8 mouse cellular contexts compared by ENCODE assay signal in genomic region chr7:100663190-100663589, GRCm38 (mm10). TPM values are rescaled to one million over a fixed set of nuclear protein-coding genes. Genes with fewer than 3 reads are reported as not detected.
DNase-seq lines count a peak whose midpoint lies in the region; ATAC-seq and TF ChIP-seq lines count a peak whose summit lies in the region.

No protein-coding gene starts in this region.

- peak overlapping the region; percentile 61; the same call in 1 of the 2 replicates for H3K9ac ChIP-seq in heart, embryonic 13.5 days
- 0 out of 2 replicates have a peak overlapping the region, but pooled peaks have one; percentile 18 for H3K9ac ChIP-seq in kidney, postnatal 0 days (ENCODE audit: low read depth, low read length)
- no peak overlapping the region for H3K9ac ChIP-seq in liver, embryonic 11.5 days (ENCODE audit: low read depth, low read length)

- no peak overlapping the region for H3ac ChIP-seq in C2C12 (ENCODE audit: control insufficient read depth, insufficient read length, low read depth)

- no peaks in the 10 kb centered on the region for H3K79me2 ChIP-seq in C2C12 (ENCODE audit: control insufficient read depth, insufficient read depth)

- H3K4me2 ChIP-seq in heart, embryonic 13.5 days: peak overlapping the region; percentile 61
- peak overlapping the region; percentile 34 for H3K4me2 ChIP-seq in kidney, postnatal 0 days (ENCODE audit: low read length)
- H3K4me2 ChIP-seq in liver, embryonic 11.5 days: peak overlapping the region; percentile 4; the same call in 1 of the 2 replicates

- peaks cover 25% of the 10 kb centered on the region for H3K4me1 ChIP-seq in heart, embryonic 13.5 days
- 0 out of 2 replicates have a peak, but pooled peaks cover 6% of the 10 kb centered on the region for H3K4me1 ChIP-seq in kidney, postnatal 0 days (replicated peaks; ENCODE audit: insufficient read depth, low read length)
- H3K4me1 ChIP-seq in liver, embryonic 11.5 days (replicated peaks; ENCODE audit: control insufficient read depth, insufficient read depth, low read length): 0 out of 2 replicates have a peak, but pooled peaks cover 8% of the 10 kb centered on the region

- peak; percentile 95 for DNase-seq in brain, adult 2 months (ENCODE audit: low read depth, low spot score)
- DNase-seq in kidney, postnatal 0 days (ENCODE audit: low spot score): peak; percentile 98
- peak; percentile 81 for DNase-seq in liver, embryonic 11.5 days (ENCODE audit: low spot score)
- DNase-seq in naive thymus-derived CD4-positive, alpha-beta T cell, adult 2 months (ENCODE audit: low read depth): peak; percentile 85
- DNase-seq in splenic B cell, adult 2 months (ENCODE audit: low read depth, low spot score): peak; percentile 82

- H3K4me3 ChIP-seq in C2C12 (ENCODE audit: insufficient read depth, poor library complexity, severe bottlenecking): no peak overlapping the region
- peak overlapping the region; percentile 22; the same call in 1 of the 2 replicates for H3K4me3 ChIP-seq in heart, embryonic 13.5 days
- no peak overlapping the region for H3K4me3 ChIP-seq in kidney, postnatal 0 days (replicated peaks; ENCODE audit: low read depth, low read length)
- H3K4me3 ChIP-seq in liver, embryonic 11.5 days (ENCODE audit: low read depth, low read length): no peak overlapping the region

- peak overlapping the region; percentile 28; the same call in 1 of the 2 replicates for H3K27ac ChIP-seq in heart, embryonic 13.5 days (replicated peaks)
- no peak overlapping the region for H3K27ac ChIP-seq in kidney, postnatal 0 days
- H3K27ac ChIP-seq in liver, embryonic 11.5 days (ENCODE audit: low read depth, low read length): no peak overlapping the region

- WGBS in heart, embryonic 13.5 days: 2% methylated on average over 13 of the region's 13 CpGs
- WGBS in kidney, postnatal 0 days: 2% methylated on average over 13 of the region's 13 CpGs
- 4% methylated on average over 13 of the region's 13 CpGs for whole genome bisulfite sequencing in liver, embryonic 11.5 days

- H3K9me3 ChIP-seq in heart, embryonic 13.5 days: no peaks in the 10 kb centered on the region
- H3K9me3 ChIP-seq in kidney, postnatal 0 days (replicated peaks; ENCODE audit: low read length): no peaks in the 10 kb centered on the region
- no peaks in the 10 kb centered on the region for H3K9me3 ChIP-seq in liver, embryonic 11.5 days (ENCODE audit: control insufficient read depth, low read length)

- ATAC-seq in erythroid progenitor cell, adult 5-6 weeks (replicated peaks; ENCODE audit: low FRiP score, poor library complexity, severe bottlenecking): peak; percentile 87
- 0 out of 2 replicates have a peak, but pooled peaks have one; percentile 58 for ATAC-seq in heart, embryonic 13.5 days (ENCODE audit: extremely low read depth, insufficient number of reproducible peaks, low FRiP score, low TSS enrichment)
- ATAC-seq in kidney, postnatal 0 days (replicated peaks; ENCODE audit: low FRiP score, low read depth): peak; percentile 90; the same call in 1 of the 2 replicates
- peak; percentile 82 for ATAC-seq in liver, embryonic 11.5 days (replicated peaks; ENCODE audit: low FRiP score)

- H3K36me3 ChIP-seq in C2C12 (ENCODE audit: control insufficient read depth, insufficient read depth): no peaks in the 10 kb centered on the region
- no peaks in the 10 kb centered on the region for H3K36me3 ChIP-seq in heart, embryonic 13.5 days
- H3K36me3 ChIP-seq in kidney, postnatal 0 days (ENCODE audit: insufficient read depth, low read length): no peaks in the 10 kb centered on the region
- H3K36me3 ChIP-seq in liver, embryonic 11.5 days (ENCODE audit: control insufficient read depth, insufficient read depth, low read length): no peaks in the 10 kb centered on the region
- H3K36me3 ChIP-seq in splenic B cell, adult 2 months (ENCODE audit: control insufficient read depth, insufficient read depth, low read length, poor library complexity, severe bottlenecking): no peaks in the 10 kb centered on the region

- no peaks in the 10 kb centered on the region for H3K79me3 ChIP-seq in C2C12 (ENCODE audit: low read depth)

- peak; percentile 60 for TF ChIP-seq CTCF in C2C12 (IDR thresholded peaks at IDR 0.05; ENCODE audit: control insufficient read depth, insufficient read depth, insufficient read length)
- peak; percentile 98 for TF ChIP-seq CTCF in kidney, postnatal 0 days (IDR thresholded peaks at IDR 0.05; ENCODE audit: low read depth)

- no peaks in the 10 kb centered on the region for H3K27me3 ChIP-seq in C2C12 (ENCODE audit: control insufficient read depth, insufficient read depth, insufficient read length)
- H3K27me3 ChIP-seq in heart, embryonic 13.5 days (replicated peaks): no peaks in the 10 kb centered on the region
- H3K27me3 ChIP-seq in kidney, postnatal 0 days (ENCODE audit: insufficient read depth, low read length): no peaks in the 10 kb centered on the region
- no peaks in the 10 kb centered on the region for H3K27me3 ChIP-seq in liver, embryonic 11.5 days (replicated peaks; ENCODE audit: control insufficient read depth, insufficient read depth, low read length)
- no peaks in the 10 kb centered on the region for H3K27me3 ChIP-seq in splenic B cell, adult 2 months (ENCODE audit: control insufficient read depth, insufficient read depth, low read length, poor library complexity, severe bottlenecking)

TF ChIP-seq in C2C12, 6 proteins besides CTCF, POLR2A, EP300 and RAD21:
- TF ChIP-seq MYOG (IDR thresholded peaks at IDR 0.05; ENCODE audit: control insufficient read depth, extremely low read depth, insufficient read length): no peak
- TF ChIP-seq MYOD1 (IDR thresholded peaks at IDR 0.05; ENCODE audit: control insufficient read depth, insufficient read length, low read depth): peak; percentile 94

RNA-seq across cellular contexts. Expression of gene Plekhb1, which starts 1.0 kb away (rescaled TPM):
- 0.94 TPM for polyA plus RNA-seq in C2C12 (2012; fragmentation: generic; extraction: Trizol)
- total RNA-seq in erythroid progenitor cell, adult 5-6 weeks (2015; ENCODE audit: low replicate concordance): not detected in 2 replicates
- 0.77 TPM in 1 of 2 replicates, not detected in the other for total RNA-seq in erythroid progenitor cell, adult 5-6 weeks (2017; ENCODE audit: low replicate concordance)
- 1.8 and 2.4 TPM in 2 replicates for polyA plus RNA-seq in heart, embryonic 13.5 days (2015; fragmentation: Nextera tagmentation; extraction: Ambion mirVana)
- 4.6 and 5.1 TPM in 2 replicates for polyA plus RNA-seq in kidney, postnatal 0 days (2015; fragmentation: Nextera tagmentation; extraction: Ambion mirVana)
- polyA plus RNA-seq in liver, embryonic 11.5 days (2014; fragmentation: Nextera tagmentation; extraction: Ambion mirVana): 1.1 and 2.0 TPM in 2 replicates

RNA-seq across cellular contexts. Expression of gene Fam168a, which starts 43.2 kb away (rescaled TPM):
- polyA plus RNA-seq in C2C12 (2012; fragmentation: generic; extraction: Trizol): 30.5 TPM
- total RNA-seq in erythroid progenitor cell, adult 5-6 weeks (2015; ENCODE audit: low replicate concordance): 21.6 and 31.4 TPM in 2 replicates
- 11.9 and 13.9 TPM in 2 replicates for total RNA-seq in erythroid progenitor cell, adult 5-6 weeks (2017; ENCODE audit: low replicate concordance)
- 27.8 and 33.6 TPM in 2 replicates for polyA plus RNA-seq in heart, embryonic 13.5 days (2015; fragmentation: Nextera tagmentation; extraction: Ambion mirVana)
- 29.1 and 29.7 TPM in 2 replicates for polyA plus RNA-seq in kidney, postnatal 0 days (2015; fragmentation: Nextera tagmentation; extraction: Ambion mirVana)
- 16.2 and 18.8 TPM in 2 replicates for polyA plus RNA-seq in liver, embryonic 11.5 days (2014; fragmentation: Nextera tagmentation; extraction: Ambion mirVana)

RNA-seq across cellular contexts. Expression of gene Mrpl48, which starts 55.1 kb away (rescaled TPM):
- polyA plus RNA-seq in C2C12 (2012; fragmentation: generic; extraction: Trizol): 30.7 TPM
- total RNA-seq in erythroid progenitor cell, adult 5-6 weeks (2015; ENCODE audit: low replicate concordance): 18.9 and 23.8 TPM in 2 replicates
- total RNA-seq in erythroid progenitor cell, adult 5-6 weeks (2017; ENCODE audit: low replicate concordance): 8.5 and 19.1 TPM in 2 replicates
- 76.8 and 83.0 TPM in 2 replicates for polyA plus RNA-seq in heart, embryonic 13.5 days (2015; fragmentation: Nextera tagmentation; extraction: Ambion mirVana)
- polyA plus RNA-seq in kidney, postnatal 0 days (2015; fragmentation: Nextera tagmentation; extraction: Ambion mirVana): 105 and 107 TPM in 2 replicates
- polyA plus RNA-seq in liver, embryonic 11.5 days (2014; fragmentation: Nextera tagmentation; extraction: Ambion mirVana): 78.9 and 81.2 TPM in 2 replicates

RNA-seq across cellular contexts. Expression of gene Rab6a, which starts 56.0 kb away (rescaled TPM):
- 37.5 TPM for polyA plus RNA-seq in C2C12 (2012; fragmentation: generic; extraction: Trizol)
- 93.0 and 120 TPM in 2 replicates for total RNA-seq in erythroid progenitor cell, adult 5-6 weeks (2015; ENCODE audit: low replicate concordance)
- total RNA-seq in erythroid progenitor cell, adult 5-6 weeks (2017; ENCODE audit: low replicate concordance): 115 and 117 TPM in 2 replicates
- 82.4 and 91.0 TPM in 2 replicates for polyA plus RNA-seq in heart, embryonic 13.5 days (2015; fragmentation: Nextera tagmentation; extraction: Ambion mirVana)
- polyA plus RNA-seq in kidney, postnatal 0 days (2015; fragmentation: Nextera tagmentation; extraction: Ambion mirVana): 90.7 and 94.6 TPM in 2 replicates
- 81.6 and 85.7 TPM in 2 replicates for polyA plus RNA-seq in liver, embryonic 11.5 days (2014; fragmentation: Nextera tagmentation; extraction: Ambion mirVana)

Comparison
In these comparisons a context has a peak if more than half of its experiments do, and no peak if none do; other contexts are left out.
1. H3K4me2 ChIP-seq: peak in every context shown above with its lines; median percentile 61 in heart, embryonic 13.5 days; 34 in kidney, postnatal 0 days; 4 in liver, embryonic 11.5 days.